Mouse (Mus musculus) brain, adult 10 weeks (tissue): ENCODE data around the gene M1ap. TPM values are rescaled to one million over a fixed set of nuclear protein-coding genes. Genes with fewer than 3 reads are reported as not detected.

Experiments
- polyA plus RNA-seq: library from polyadenylated mRNA; stranded (reverse); fragments of 350-450 nt; fragmentation: Illumina TruSeq; extraction: RNeasy Lipid Tissue Mini Kit (QIAGEN cat#74804); gene quantifications from one replicate; pipeline ENCODE4 v1.2.3, GENCODE M21; 2015; ENCODE audit warnings: low read depth, low replicate concordance

M1ap gene
- polyA plus RNA-seq, result not detected

DNA sequence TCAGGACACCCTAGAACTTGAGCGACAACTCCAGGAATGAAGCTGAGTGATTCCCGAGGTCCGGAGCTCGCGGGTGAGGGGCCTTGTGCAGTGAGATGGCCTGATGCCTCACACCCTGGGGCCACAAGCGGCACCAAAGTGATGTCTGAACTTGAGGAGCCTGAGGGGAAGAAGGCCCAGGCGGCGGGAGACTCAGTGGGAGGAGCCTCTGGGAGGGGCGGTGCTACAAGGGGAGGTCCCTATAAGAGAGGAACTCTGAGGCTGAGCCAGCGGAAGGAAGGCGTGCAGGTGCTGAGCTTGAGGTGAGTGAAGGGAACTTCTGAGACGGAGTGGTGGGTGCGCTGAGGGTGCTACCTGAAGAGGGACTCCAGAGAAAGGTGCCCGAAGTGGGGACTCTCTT lies at the start of gene M1ap:
Gene M1ap (plus strand): TSS at position 252 of the 400 bp plus-strand sequence.

DNA sequence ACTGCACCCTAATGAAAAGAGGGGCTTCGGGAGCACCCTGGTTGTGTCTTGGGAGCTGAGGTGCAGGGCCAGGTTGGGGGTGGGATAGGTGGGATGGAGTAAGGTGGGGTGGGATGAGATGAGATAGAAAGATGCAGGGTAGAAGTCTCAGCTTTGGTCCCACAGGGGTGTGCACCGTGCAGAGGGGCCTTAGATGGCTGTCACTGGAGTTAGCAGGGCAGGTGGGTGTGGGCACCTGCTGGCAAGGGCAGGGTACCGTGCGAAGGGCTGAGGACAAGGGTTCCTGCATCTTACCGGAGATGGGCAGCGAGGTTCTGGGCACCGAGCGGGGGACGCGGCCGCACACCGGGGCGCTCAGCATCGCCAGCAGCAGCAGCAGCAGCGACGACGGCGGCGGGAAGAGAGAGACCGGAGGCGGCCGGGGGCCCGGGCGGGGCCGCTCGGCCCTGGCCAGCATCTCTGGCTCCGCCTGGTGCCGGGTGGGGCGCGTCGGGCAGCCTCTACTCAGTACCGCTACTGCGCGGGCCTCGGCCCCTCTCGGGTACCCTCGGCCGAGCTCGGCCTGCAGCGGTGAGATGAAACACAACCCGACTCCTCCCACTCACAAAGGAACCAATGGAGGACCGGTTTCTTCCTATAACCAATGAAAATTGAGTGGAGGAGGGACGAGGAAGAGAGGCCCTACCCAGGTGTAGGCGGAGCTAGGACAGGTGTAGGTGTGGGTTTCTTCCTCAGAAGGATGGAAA lies 7.4 kb upstream of the M1ap start, which contains the start of gene Sema4f:
Gene Sema4f (minus strand): TSS at position 603 of the 746 bp plus-strand sequence.

DNA sequence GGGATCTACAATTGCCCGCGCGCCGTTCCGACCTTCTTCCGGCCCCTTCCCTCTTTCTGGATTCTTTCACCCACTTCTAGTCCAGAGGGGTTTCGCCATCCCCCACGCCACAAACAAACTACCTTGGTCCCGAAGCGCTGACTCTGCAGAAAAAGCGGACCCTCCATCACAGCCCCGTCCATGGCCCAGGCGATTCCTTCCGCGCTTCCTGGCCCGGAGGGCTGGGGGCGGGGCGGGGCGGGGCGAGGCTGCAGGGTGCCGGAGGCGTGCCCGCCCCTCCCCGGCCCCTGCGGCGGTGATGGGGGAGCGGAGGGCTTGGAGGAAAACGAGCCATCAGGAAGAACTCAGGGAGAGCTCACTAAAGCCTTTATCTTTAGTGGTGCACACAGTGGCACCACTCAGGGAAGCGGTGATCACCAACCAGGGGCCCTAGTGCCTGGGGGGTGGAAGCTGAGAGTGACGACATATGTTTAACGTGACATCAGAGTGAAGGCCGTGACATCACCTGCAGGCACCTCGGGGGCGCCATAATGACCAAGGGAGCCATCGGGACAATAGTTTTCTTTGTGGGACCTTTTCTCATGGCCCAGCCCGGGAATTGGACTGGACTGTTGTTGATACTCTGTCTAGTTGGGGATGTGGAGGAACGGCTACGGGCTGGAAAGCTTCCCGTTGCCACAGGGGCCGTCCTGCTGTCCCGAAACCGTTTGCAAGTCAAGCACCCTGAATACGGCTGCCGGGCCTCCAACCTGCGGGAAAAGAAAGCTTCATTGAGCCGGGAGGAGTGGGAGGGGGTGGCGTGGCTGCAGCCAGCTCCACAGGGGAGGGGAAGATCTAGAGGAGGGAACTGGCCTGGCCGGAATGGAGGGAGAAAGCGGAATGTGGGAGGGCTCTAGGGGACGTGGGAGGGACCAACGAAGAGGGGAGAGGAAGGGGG lies 86.8 kb downstream of the M1ap start, which contains the start of the genes Dok1 and Loxl3:
Gene Dok1 (minus strand): TSS at position 223 of the 937 bp plus-strand sequence.
Gene Loxl3 (plus strand): TSS at position 925 of the 937 bp plus-strand sequence.

DNA sequence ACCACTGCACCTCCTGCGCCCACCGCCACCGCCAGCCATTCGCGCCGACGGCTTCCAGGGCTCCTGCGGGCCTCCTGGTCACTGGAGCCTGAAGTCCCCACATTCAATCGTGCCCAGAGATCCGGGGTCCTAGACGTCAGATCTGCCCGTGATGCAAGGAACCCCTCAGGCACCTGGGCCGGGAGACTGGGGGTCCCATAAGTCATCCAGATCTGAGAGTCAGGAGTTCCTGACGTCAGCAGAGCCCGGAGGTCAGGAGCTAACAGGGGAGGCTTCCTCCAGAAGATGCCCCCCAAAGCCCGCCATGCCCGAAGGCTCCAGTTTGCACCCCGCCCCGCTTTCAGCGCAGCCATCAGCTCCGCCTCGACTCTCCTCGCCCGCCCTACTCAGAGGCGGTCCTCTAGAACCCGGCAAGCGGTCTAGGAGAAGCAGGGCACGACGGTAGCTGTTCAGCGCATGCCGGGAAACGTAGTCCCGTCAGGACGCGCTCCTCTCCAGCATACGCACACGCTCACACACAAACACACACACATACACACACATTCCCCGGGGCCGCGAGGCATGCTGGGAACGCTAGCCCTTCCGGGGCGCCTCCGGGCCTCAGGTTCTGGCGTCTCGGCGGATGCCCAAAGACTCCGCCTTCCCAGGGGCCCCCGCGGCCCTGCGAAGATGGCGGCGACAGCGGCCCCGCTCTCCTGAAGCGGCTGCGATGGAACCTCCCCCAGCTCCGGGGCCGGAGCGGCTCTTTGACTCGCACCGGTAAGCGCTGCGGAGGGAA lies 107.6 kb downstream of the M1ap start, which contains the start of gene Aup1:
Gene Aup1 (plus strand): TSS at position 448 of the 778 bp plus-strand sequence.

DNA sequence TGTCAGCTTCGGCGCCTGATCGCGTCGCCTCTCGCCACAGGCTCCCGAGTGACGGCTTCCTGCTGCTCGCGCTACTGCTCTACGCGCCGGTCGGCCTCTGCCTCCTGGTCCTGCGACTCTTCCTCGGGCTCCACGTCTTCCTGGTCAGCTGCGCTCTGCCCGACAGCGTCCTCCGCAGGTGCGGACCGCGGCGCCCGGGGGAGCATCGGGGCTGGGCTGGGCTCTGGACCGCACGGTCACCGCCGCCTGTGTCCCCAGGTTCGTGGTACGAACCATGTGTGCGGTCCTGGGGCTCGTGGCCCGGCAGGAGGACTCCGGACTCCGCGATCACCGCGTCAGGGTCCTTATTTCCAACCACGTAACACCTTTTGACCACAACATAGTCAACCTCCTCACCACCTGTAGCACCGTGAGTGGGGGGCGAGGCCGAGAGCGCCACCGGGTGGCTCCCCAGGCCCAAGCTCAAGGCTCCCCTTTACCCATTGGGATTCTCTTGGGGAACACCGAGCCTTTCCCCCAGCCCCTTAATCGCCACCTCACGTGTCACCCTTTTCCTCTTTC lies 108.2 kb downstream of the M1ap start, which contains the start of gene Htra2:
Gene Htra2 (minus strand): TSS at position 403 of the 561 bp plus-strand sequence.

DNA sequence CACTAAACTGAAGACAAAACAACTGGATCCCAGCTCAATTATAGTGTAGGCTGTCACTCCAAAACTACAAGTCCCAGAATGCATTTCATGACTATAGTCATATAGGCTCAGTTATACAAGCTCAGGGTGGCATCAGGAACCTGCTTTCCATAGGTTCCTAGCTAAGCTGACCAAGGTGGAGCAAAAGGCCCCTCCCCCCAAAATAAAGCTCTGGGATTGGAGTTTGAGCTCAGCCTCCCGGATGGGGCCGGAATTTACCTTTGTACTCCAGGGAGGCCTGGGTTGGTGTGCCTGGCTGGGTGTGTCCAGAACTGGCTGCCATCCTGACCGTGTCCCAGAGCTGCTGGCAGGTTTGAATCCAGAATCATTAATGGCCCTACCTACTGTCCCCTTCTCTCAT lies 111.1 kb downstream of the M1ap start, which contains the start of gene Dqx1:
Gene Dqx1 (plus strand): TSS at position 55 of the 400 bp plus-strand sequence.

DNA sequence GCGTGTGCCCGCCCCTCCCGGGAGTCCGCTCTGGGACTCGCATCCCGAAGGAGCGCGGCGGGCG lies 123.4 kb downstream of the M1ap start, which contains the start of gene Tlx2:
Gene Tlx2 (minus strand): TSS at position 47 of the 64 bp plus-strand sequence.

DNA sequence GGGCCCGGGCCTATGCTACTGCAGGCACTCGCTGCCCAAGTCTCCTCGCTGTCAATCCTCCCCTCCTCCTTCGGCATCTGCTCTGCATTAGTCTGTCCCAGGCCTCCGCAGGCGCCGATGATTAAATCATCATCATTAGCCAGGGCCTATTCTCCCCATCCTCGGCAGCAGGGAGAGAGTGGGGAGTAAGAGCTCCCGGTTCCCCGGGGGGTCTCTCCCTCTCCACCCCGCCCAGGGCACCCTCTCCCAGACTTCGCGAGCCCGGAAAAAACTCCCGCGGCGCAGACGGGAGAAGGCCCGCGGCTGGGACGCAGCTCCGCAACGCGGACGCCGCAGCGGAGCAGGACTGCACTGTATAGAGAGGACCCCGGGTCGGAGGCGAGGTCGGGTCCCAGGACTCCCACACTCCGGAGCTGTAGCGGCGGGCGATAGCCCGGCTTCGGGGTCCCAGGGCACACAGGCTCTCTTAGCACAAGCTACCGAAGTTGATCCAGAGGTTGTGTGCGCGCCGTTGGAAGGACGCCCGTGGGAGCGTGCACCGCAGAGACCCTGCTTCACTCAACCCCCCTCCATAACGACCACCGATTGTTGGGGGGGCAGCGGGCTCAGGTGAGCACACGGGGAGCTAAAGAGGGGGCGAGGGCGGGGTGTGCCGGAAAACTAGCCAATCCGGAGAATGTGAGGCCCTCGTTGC lies 131.1 kb downstream of the M1ap start, which contains the start of gene Pcgf1:
Gene Pcgf1 (plus strand): TSS at position 240 of the 694 bp plus-strand sequence.

Other genes starting within 250 kb of the M1ap start
- gene Pole4, start 241.5 kb upstream of the M1ap start, polyA plus RNA-seq, result 65.1 TPM
- 3.1 TPM for gene Hk2, start 172.4 kb upstream of the M1ap start, polyA plus RNA-seq
- 24.2 TPM for gene Sema4f, start 7.1 kb upstream of the M1ap start, polyA plus RNA-seq
- gene Dok1, start 86.6 kb downstream of the M1ap start, polyA plus RNA-seq, result 1.1 TPM
- 3.7 TPM for gene Loxl3, start 87.3 kb downstream of the M1ap start, polyA plus RNA-seq
- gene Aup1, start 107.6 kb downstream of the M1ap start, polyA plus RNA-seq, result 130 TPM
- 47.0 TPM for gene Htra2, start 108.4 kb downstream of the M1ap start, polyA plus RNA-seq
- 0.34 TPM for gene Dqx1, start 110.9 kb downstream of the M1ap start, polyA plus RNA-seq
- not detected for gene Tlx2, start 123.4 kb downstream of the M1ap start, polyA plus RNA-seq
- gene Pcgf1, start 131.0 kb downstream of the M1ap start, polyA plus RNA-seq, result 39.5 TPM
- gene Lbx2, start 139.5 kb downstream of the M1ap start, polyA plus RNA-seq, result not detected
- gene Ccdc142, start 154.7 kb downstream of the M1ap start, polyA plus RNA-seq, result 1.9 TPM
- gene Gm42688, start 154.7 kb downstream of the M1ap start, polyA plus RNA-seq, result 4.3 TPM
- gene Mrpl53, start 162.1 kb downstream of the M1ap start, polyA plus RNA-seq, result 109 TPM
- gene Mogs, start 168.6 kb downstream of the M1ap start, polyA plus RNA-seq, result 21.4 TPM
- gene Wbp1, start 174.7 kb downstream of the M1ap start, polyA plus RNA-seq, result 53.1 TPM
- gene Ino80b, start 178.5 kb downstream of the M1ap start, polyA plus RNA-seq, result 16.5 TPM
- 108 TPM for gene Rtkn, start 188.6 kb downstream of the M1ap start, polyA plus RNA-seq
- 30.7 TPM for gene Wdr54, start 209.5 kb downstream of the M1ap start, polyA plus RNA-seq
- 25.7 TPM for gene 1700003E16Rik, start 209.5 kb downstream of the M1ap start, polyA plus RNA-seq
- gene Dctn1, start 219.0 kb downstream of the M1ap start, polyA plus RNA-seq, result 208 TPM